8 mouse cellular contexts compared by ENCODE assay signal in the genomic region with DNA sequence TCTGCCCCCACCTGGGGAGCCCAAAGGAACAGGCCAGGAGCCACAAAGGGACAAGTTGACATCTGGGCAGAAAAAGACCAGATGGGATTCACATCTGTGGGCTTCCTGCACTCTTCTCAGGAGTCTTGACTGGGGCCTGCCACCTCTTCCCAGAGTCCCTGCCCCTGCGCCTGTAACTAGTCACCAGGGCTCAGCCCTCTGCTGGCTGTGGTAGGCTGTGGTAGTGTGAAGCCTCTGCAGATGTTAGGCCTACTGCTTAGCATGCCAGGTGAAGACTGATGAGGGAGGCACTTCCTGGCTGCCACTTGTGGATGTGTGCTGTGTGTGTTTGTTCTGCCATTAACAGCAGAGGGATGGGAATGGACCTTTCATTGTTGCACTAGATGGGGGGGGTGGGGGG. TPM values are rescaled to one million over a fixed set of nuclear protein-coding genes. Genes with fewer than 3 reads are reported as not detected.
A peak's percentile ranks its signal among the peaks of the same experiment; 100 is the strongest.
DNase-seq lines count a peak whose midpoint lies in the region; ATAC-seq lines count a peak whose summit lies in the region.

No protein-coding gene starts in this region.

- DNase-seq in heart, postnatal 4 days: no peak
- DNase-seq in yolk sac, embryonic 10.5 days (ENCODE audit: low spot score): no peak
- no peak for DNase-seq in left cerebral cortex, adult 8-10 months (ENCODE audit: low spot score in 2 of 2)

- H3K4me2 ChIP-seq in heart, embryonic 14.5 days (ENCODE audit: low read length): peak overlapping the region; percentile 95
- H3K4me2 ChIP-seq in hindbrain, embryonic 15.5 days: peak overlapping the region; percentile 91
- peak overlapping the region; percentile 92 for H3K4me2 ChIP-seq in midbrain, embryonic 15.5 days

- 60% methylated on average over 1 of the region's 1 CpGs for WGBS in heart, embryonic 14.5 days
- WGBS in hindbrain, embryonic 15.5 days: 36% methylated on average over 1 of the region's 1 CpGs
- WGBS in midbrain, embryonic 15.5 days: 52% methylated on average over 1 of the region's 1 CpGs

- H3K27ac ChIP-seq in heart, embryonic 14.5 days (replicated peaks in 1 of 2; ENCODE audit: control insufficient read depth in 1 of 2, insufficient read depth in 1 of 2, low read depth in 2 of 2, low read length in 2 of 2): no peak overlapping the region
- H3K27ac ChIP-seq in hindbrain, embryonic 15.5 days (replicated peaks): no peak overlapping the region
- H3K27ac ChIP-seq in midbrain, embryonic 15.5 days: 0 out of 2 replicates have a peak overlapping the region, but pooled peaks have one; percentile 94

- no peaks in the 10 kb centered on the region for H3K9me3 ChIP-seq in heart, embryonic 14.5 days (ENCODE audit: control insufficient read depth, low read length)
- H3K9me3 ChIP-seq in hindbrain, embryonic 15.5 days: no peaks in the 10 kb centered on the region
- H3K9me3 ChIP-seq in midbrain, embryonic 15.5 days: no peaks in the 10 kb centered on the region

- peak overlapping the region; percentile 93; the same call in 1 of the 2 replicates for H3K9ac ChIP-seq in heart, embryonic 14.5 days (ENCODE audit: low read length)
- peak overlapping the region; percentile 95 for H3K9ac ChIP-seq in hindbrain, embryonic 15.5 days
- H3K9ac ChIP-seq in midbrain, embryonic 15.5 days: peak overlapping the region; percentile 88

- peaks cover 32% of the 10 kb centered on the region for H3K36me3 ChIP-seq in heart, embryonic 14.5 days (ENCODE audit: control insufficient read depth, insufficient read depth, low read length)
- peaks cover 25% of the 10 kb centered on the region for H3K36me3 ChIP-seq in hindbrain, embryonic 15.5 days
- peaks cover 18% of the 10 kb centered on the region for H3K36me3 ChIP-seq in midbrain, embryonic 15.5 days (replicated peaks)

- H3K27me3 ChIP-seq in heart, embryonic 14.5 days (ENCODE audit: control insufficient read depth, insufficient read depth, low read length): no peaks in the 10 kb centered on the region
- H3K27me3 ChIP-seq in hindbrain, embryonic 15.5 days: no peaks in the 10 kb centered on the region
- no peaks in the 10 kb centered on the region for H3K27me3 ChIP-seq in midbrain, embryonic 15.5 days (replicated peaks)

- H3K4me1 ChIP-seq in heart, embryonic 14.5 days (ENCODE audit: control insufficient read depth in 2 of 2, insufficient read depth in 2 of 2, low read length in 2 of 2): peaks cover 19 to 24% of the 10 kb centered on the region in 2 experiments
- H3K4me1 ChIP-seq in hindbrain, embryonic 15.5 days (replicated peaks): peaks cover 46% of the 10 kb centered on the region
- peaks cover 55% of the 10 kb centered on the region for H3K4me1 ChIP-seq in midbrain, embryonic 15.5 days

- no peak for ATAC-seq in heart, embryonic 14.5 days (ENCODE audit: insufficient number of reproducible peaks, insufficient read depth, low FRiP score, low read depth)
- peak; percentile 21 for ATAC-seq in activated CD4-positive, CD25-positive, alpha-beta regulatory T cell, adult 4 months
- ATAC-seq in hindbrain, embryonic 15.5 days (ENCODE audit: low FRiP score, low read depth): no peak
- no peak for ATAC-seq in midbrain, embryonic 15.5 days (replicated peaks)
- no peak for ATAC-seq in frontal cortex, adult (ENCODE audit: low TSS enrichment)

- H3K4me3 ChIP-seq in heart, embryonic 14.5 days (ENCODE audit: control insufficient read depth in 1 of 2, insufficient read depth in 1 of 2, low read depth in 1 of 2, low read length in 2 of 2): peak overlapping the region; percentile 73 to 85; a peak in 3 of 4 replicates
- peak overlapping the region; percentile 74 for H3K4me3 ChIP-seq in hindbrain, embryonic 15.5 days
- H3K4me3 ChIP-seq in midbrain, embryonic 15.5 days: peak overlapping the region; percentile 63

RNA-seq across cellular contexts. Expression of gene Rnpepl1, which starts 1.7 kb away (rescaled TPM):
- 37.8 and 40.8 TPM in 2 replicates for polyA plus RNA-seq in heart, embryonic 14.5 days (2014; fragmentation: Nextera tagmentation; extraction: Ambion mirVana)
- total RNA-seq in heart, postnatal 4 days (2021): 10 to 100 TPM; 73.8 to 74.1 TPM
- polyA plus RNA-seq in activated CD4-positive, CD25-positive, alpha-beta regulatory T cell, adult 4 months (2017; shearing (Covaris generic)): 10 to 100 TPM; 23.3 to 25.3 TPM
- 30.4 and 36.2 TPM in 2 replicates for polyA plus RNA-seq in hindbrain, embryonic 15.5 days (2015; fragmentation: Nextera tagmentation; extraction: Ambion mirVana)
- 32.9 and 37.1 TPM in 2 replicates for polyA plus RNA-seq in midbrain, embryonic 15.5 days (2015; fragmentation: Nextera tagmentation; extraction: Ambion mirVana)
- 10 to 100 TPM; 34.8 to 42.8 (median 36.7) TPM for total RNA-seq in left cerebral cortex, adult 8-10 months (2022)

RNA-seq across cellular contexts. Expression of gene Dusp28, which starts 5.5 kb away (rescaled TPM):
- polyA plus RNA-seq in heart, embryonic 14.5 days (2014; fragmentation: Nextera tagmentation; extraction: Ambion mirVana): 15.6 and 16.5 TPM in 2 replicates
- total RNA-seq in heart, postnatal 4 days (2021): 10 to 100 TPM in 1 of 2 experiments, 1 to 10 TPM in 1; 9.3 to 10.6 TPM
- 1 to 10 TPM; 4.3 TPM for polyA plus RNA-seq in activated CD4-positive, CD25-positive, alpha-beta regulatory T cell, adult 4 months (2017; shearing (Covaris generic))
- 16.6 and 17.3 TPM in 2 replicates for polyA plus RNA-seq in hindbrain, embryonic 15.5 days (2015; fragmentation: Nextera tagmentation; extraction: Ambion mirVana)
- 15.4 and 15.7 TPM in 2 replicates for polyA plus RNA-seq in midbrain, embryonic 15.5 days (2015; fragmentation: Nextera tagmentation; extraction: Ambion mirVana)
- total RNA-seq in left cerebral cortex, adult 8-10 months (2022): 10 to 100 TPM; 17.0 to 17.7 (median 17.2) TPM

RNA-seq across cellular contexts. Expression of gene Ankmy1, which starts 9.6 kb away (rescaled TPM):
- polyA plus RNA-seq in heart, embryonic 14.5 days (2014; fragmentation: Nextera tagmentation; extraction: Ambion mirVana): 0.16 and 0.89 TPM in 2 replicates
- total RNA-seq in heart, postnatal 4 days (2021): under 1 TPM in 1 of 2 experiments, not detected in 1; 0.14 TPM
- polyA plus RNA-seq in activated CD4-positive, CD25-positive, alpha-beta regulatory T cell, adult 4 months (2017; shearing (Covaris generic)): 1 to 10 TPM in 1 of 2 experiments, under 1 TPM in 1; 0.47 to 1.1 TPM
- polyA plus RNA-seq in hindbrain, embryonic 15.5 days (2015; fragmentation: Nextera tagmentation; extraction: Ambion mirVana): 0.56 and 0.61 TPM in 2 replicates
- 0.69 and 0.88 TPM in 2 replicates for polyA plus RNA-seq in midbrain, embryonic 15.5 days (2015; fragmentation: Nextera tagmentation; extraction: Ambion mirVana)
- total RNA-seq in left cerebral cortex, adult 8-10 months (2022): under 1 TPM; 0.19 to 0.65 (median 0.26) TPM

RNA-seq across cellular contexts. Expression of gene Capn10, which starts 21.9 kb away (rescaled TPM):
- 15.7 and 16.9 TPM in 2 replicates for polyA plus RNA-seq in heart, embryonic 14.5 days (2014; fragmentation: Nextera tagmentation; extraction: Ambion mirVana)
- total RNA-seq in heart, postnatal 4 days (2021): 10 to 100 TPM; 10.2 to 14.0 TPM
- polyA plus RNA-seq in activated CD4-positive, CD25-positive, alpha-beta regulatory T cell, adult 4 months (2017; shearing (Covaris generic)): 1 to 10 TPM; 4.0 to 8.0 TPM
- 59.2 and 62.3 TPM in 2 replicates for polyA plus RNA-seq in hindbrain, embryonic 15.5 days (2015; fragmentation: Nextera tagmentation; extraction: Ambion mirVana)
- polyA plus RNA-seq in midbrain, embryonic 15.5 days (2015; fragmentation: Nextera tagmentation; extraction: Ambion mirVana): 66.7 and 67.7 TPM in 2 replicates
- 10 to 100 TPM; 33.9 to 42.2 (median 37.4) TPM for total RNA-seq in left cerebral cortex, adult 8-10 months (2022)

RNA-seq across cellular contexts. Expression of gene Gpr35, which starts 38.4 kb away (rescaled TPM):
- polyA plus RNA-seq in heart, embryonic 14.5 days (2014; fragmentation: Nextera tagmentation; extraction: Ambion mirVana): 0.44 and 0.54 TPM in 2 replicates
- total RNA-seq in heart, postnatal 4 days (2021): under 1 TPM; 0.38 to 0.59 TPM
- polyA plus RNA-seq in activated CD4-positive, CD25-positive, alpha-beta regulatory T cell, adult 4 months (2017; shearing (Covaris generic)): under 1 TPM; 0.21 to 0.61 TPM
- polyA plus RNA-seq in hindbrain, embryonic 15.5 days (2015; fragmentation: Nextera tagmentation; extraction: Ambion mirVana): 0.54 and 0.79 TPM in 2 replicates
- polyA plus RNA-seq in midbrain, embryonic 15.5 days (2015; fragmentation: Nextera tagmentation; extraction: Ambion mirVana): 0.30 and 0.50 TPM in 2 replicates
- under 1 TPM in 3 of 4 experiments, not detected in 1; 0.13 to 0.18 (median 0.14) TPM for total RNA-seq in left cerebral cortex, adult 8-10 months (2022)
